Mouse (Mus musculus) cerebellum, postnatal 36 days (tissue): Measurements from ENCODE around the gene 4930524B15Rik.
"Not testable (repeated sequence)": the region's sequence is repeated elsewhere in the genome, so short reads cannot be mapped to it uniquely, and the experiment has no call there.

Experiments used
- DNase-seq, 2 experiments: peaks; one replicate each; pipeline ENCODE4 v3.0.0; 2021 to 2022; ENCODE audit warnings: mixed read lengths in 2 of 2

Gene 4930524B15Rik

GRCm38 (mm10) chr11:31965256-31966134 lies at the start of gene 4930524B15Rik:
Gene 4930524B15Rik (plus strand): TSS chr11:31965592.
- DNase-seq: peak; percentile 23 to 28

- DNase-seq: no peak
Measured at GRCm38 (mm10) chr11:31917769-31918168, 47.6 kb upstream of the 4930524B15Rik start.

- no peak for DNase-seq
Measured at GRCm38 (mm10) chr11:31930051-31930450, 35.3 kb upstream of the 4930524B15Rik start.

- DNase-seq: no peak
Measured at GRCm38 (mm10) chr11:31935652-31936051, 29.7 kb upstream of the 4930524B15Rik start.

GRCm38 (mm10) chr11:31936910-31937525 lies 28.4 kb upstream of the 4930524B15Rik start:
- DNase-seq: no peak

GRCm38 (mm10) chr11:31940898-31941639 lies 24.3 kb upstream of the 4930524B15Rik start:
- DNase-seq: peak; percentile 65 to 70

- no peak for DNase-seq
Measured at GRCm38 (mm10) chr11:31941640-31942638, 23.5 kb upstream of the 4930524B15Rik start.

GRCm38 (mm10) chr11:31945471-31945870 lies 19.9 kb upstream of the 4930524B15Rik start:
- DNase-seq: no peak

GRCm38 (mm10) chr11:31948462-31949330 lies 16.7 kb upstream of the 4930524B15Rik start:
- DNase-seq: no peak

- peak; percentile 66 to 85 for DNase-seq
Measured at GRCm38 (mm10) chr11:31949331-31949785, 16.0 kb upstream of the 4930524B15Rik start.

- no peak for DNase-seq
Measured at GRCm38 (mm10) chr11:31960071-31960470, 5.3 kb upstream of the 4930524B15Rik start.

GRCm38 (mm10) chr11:31963993-31964392 lies 1.4 kb upstream of the 4930524B15Rik start:
- no peak for DNase-seq

GRCm38 (mm10) chr11:31974132-31974531 lies 8.7 kb downstream of the 4930524B15Rik start:
- DNase-seq: no peak

GRCm38 (mm10) chr11:31974826-31975225 lies 9.4 kb downstream of the 4930524B15Rik start:
- DNase-seq: no peak

GRCm38 (mm10) chr11:31975678-31976077 lies 10.3 kb downstream of the 4930524B15Rik start:
- DNase-seq: no peak

- no peak for DNase-seq
Measured at GRCm38 (mm10) chr11:31976137-31976536, 10.7 kb downstream of the 4930524B15Rik start.

GRCm38 (mm10) chr11:31980089-31980488 lies 14.7 kb downstream of the 4930524B15Rik start:
- DNase-seq: not testable (repeated sequence)

- DNase-seq: no peak
Measured at GRCm38 (mm10) chr11:31981830-31982229, 16.4 kb downstream of the 4930524B15Rik start.

- DNase-seq: not testable (repeated sequence)
Measured at GRCm38 (mm10) chr11:31982247-31982943, 17.0 kb downstream of the 4930524B15Rik start.

- no peak for DNase-seq
Measured at GRCm38 (mm10) chr11:31983249-31983648, 17.9 kb downstream of the 4930524B15Rik start.
